Mouse (Mus musculus): ENCODE measurements at regions not wholly inside any gene's neighbourhood (a gene's known extent, or its start where the extent isn't known, plus 50 kb on each side); places are given as distances from the start of the nearest gene placed in this dataset.
"Not testable (repeated sequence)": the region's sequence is repeated elsewhere in the genome, so short reads cannot be mapped to it uniquely, and the experiment has no call there.

- no peak for DNase-seq
Observed at GRCm38 (mm10) chr4:143055371-143055770, 157.4 kb downstream of the Prdm2 start.

- no peak for DNase-seq
Observed at GRCm38 (mm10) chr4:143053029-143053428, 159.8 kb downstream of the Prdm2 start.

GRCm38 (mm10) chr4:143051205-143051604, 161.6 kb downstream of the Prdm2 start:
- DNase-seq, result no peak

GRCm38 (mm10) chr4:143045245-143045644, 167.6 kb downstream of the Prdm2 start:
- DNase-seq, result no peak

GRCm38 (mm10) chr4:143042806-143043205, 170.0 kb downstream of the Prdm2 start:
- DNase-seq, result no peak

- DNase-seq, result no peak
Observed at GRCm38 (mm10) chr4:143038626-143039025, 174.2 kb downstream of the Prdm2 start.

GRCm38 (mm10) chr4:143036704-143037103, 176.1 kb downstream of the Prdm2 start:
- no peak for DNase-seq

GRCm38 (mm10) chr4:143035089-143035488, 177.7 kb downstream of the Prdm2 start:
- not testable (repeated sequence) for DNase-seq

GRCm38 (mm10) chr4:143034324-143034723, 178.5 kb downstream of the Prdm2 start:
- DNase-seq, result not testable (repeated sequence)

- not testable (repeated sequence) for DNase-seq
Observed at GRCm38 (mm10) chr4:143029813-143030212, 183.0 kb downstream of the Prdm2 start.

- DNase-seq, result peak; percentile 26
Observed at GRCm38 (mm10) chr4:143027292-143027691, 185.5 kb downstream of the Prdm2 start.

GRCm38 (mm10) chr4:143021242-143021881, 191.4 kb downstream of the Prdm2 start:
- DNase-seq, result peak; percentile 12

GRCm38 (mm10) chr4:143020658-143021057, 192.1 kb downstream of the Prdm2 start:
- no peak for DNase-seq

- DNase-seq, result no peak
Observed at GRCm38 (mm10) chr4:143012900-143013299, 199.9 kb downstream of the Prdm2 start.

GRCm38 (mm10) chr4:143001961-143002360, 210.8 kb downstream of the Prdm2 start:
- no peak for DNase-seq

- no peak for DNase-seq
Observed at GRCm38 (mm10) chr4:143001486-143001885, 211.3 kb downstream of the Prdm2 start.

- no peak for DNase-seq
Observed at GRCm38 (mm10) chr4:142996406-142996805, 216.4 kb downstream of the Prdm2 start.

GRCm38 (mm10) chr4:142991401-142991800, 221.4 kb downstream of the Prdm2 start:
- DNase-seq, result no peak

GRCm38 (mm10) chr4:142989175-142989574, 223.6 kb downstream of the Prdm2 start:
- DNase-seq, result no peak

- DNase-seq, result no peak
Observed at GRCm38 (mm10) chr4:142983295-142983624, 229.5 kb downstream of the Prdm2 start.

GRCm38 (mm10) chr4:142982585-142983294, 230.1 kb downstream of the Prdm2 start:
- DNase-seq, result no peak

GRCm38 (mm10) chr4:142975620-142976019, 237.2 kb downstream of the Prdm2 start:
- DNase-seq, result no peak

GRCm38 (mm10) chr4:142970040-142970439, 242.8 kb downstream of the Prdm2 start:
- no peak for DNase-seq

- DNase-seq, result no peak
Observed at GRCm38 (mm10) chr4:142967604-142968003, 245.2 kb downstream of the Prdm2 start.

Data from thymus, postnatal 25 days (tissue).